Mouse (Mus musculus) megakaryocyte, embryonic 14.5 days (primary cell): Measurements from ENCODE around the gene Tldc2.

ENCODE experiments used
- FLI1 ChIP-seq: IDR thresholded peaks from 2 replicates; pipeline ENCODE4 v1.6.1; 2012; ENCODE audit warnings: low read length, inconsistent platforms, mixed read lengths
- GATA1 ChIP-seq: IDR thresholded peaks from 3 replicates; pipeline ENCODE4 v1.6.1; 2012; ENCODE audit warnings: mixed read lengths, low read length, inconsistent platforms, borderline replicate concordance

DNA sequence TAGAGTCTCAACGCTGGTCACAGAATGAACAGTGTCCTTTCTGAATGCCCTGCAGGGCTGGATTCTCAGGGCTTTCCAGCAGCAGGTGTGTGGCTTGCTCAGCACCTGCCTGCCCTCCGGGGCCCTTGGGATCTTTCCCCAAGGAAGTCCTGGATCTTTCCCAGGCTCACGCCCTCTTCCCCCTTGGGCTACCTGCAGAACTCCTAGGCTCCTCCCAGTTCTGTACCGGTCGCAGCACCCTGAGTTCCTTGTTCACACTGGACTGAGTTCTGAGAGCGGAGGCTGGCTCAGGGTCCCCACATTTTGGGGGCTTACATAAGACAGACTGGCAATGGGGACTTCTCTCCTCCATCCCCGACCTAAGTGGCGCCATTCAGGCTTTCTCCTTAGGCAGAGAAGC is 27.7 kb upstream of the Tldc2 start:
- TF ChIP-seq GATA1, result no peak
- TF ChIP-seq FLI1, result no peak
